Mouse (Mus musculus) spleen, embryonic (tissue): ENCODE measurements at regions not wholly inside any gene's neighbourhood (a gene's known extent, or its start where the extent isn't known, plus 50 kb on each side); places are given as distances from the start of the nearest gene placed in this dataset.

Source experiments
- CTCF ChIA-PET: fragments of 350-600 bp; sonication (Branson Sonifier 250); formaldehyde crosslinking; loops from one replicate; lab custom pipeline; 2022; lab: Charles Lee

DNA sequence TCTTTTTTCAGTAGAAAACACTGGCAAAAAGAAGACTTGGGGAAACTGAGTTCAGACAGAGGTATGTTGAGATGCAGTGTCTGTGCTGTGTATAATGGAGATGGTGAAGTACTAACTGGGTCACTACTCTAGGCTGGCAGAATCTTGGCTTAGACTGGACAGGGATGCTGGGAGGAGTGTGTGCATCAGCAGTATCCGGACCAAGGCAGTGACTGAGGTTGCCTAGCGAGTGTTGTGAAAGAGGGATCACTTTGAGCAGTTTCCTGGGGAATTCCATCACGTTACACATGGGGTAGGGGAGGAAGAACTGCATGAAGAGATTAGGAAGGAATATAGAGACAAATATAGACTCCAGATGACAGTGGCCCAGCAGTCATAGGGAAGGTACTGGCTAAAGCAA lies 87.9 kb upstream of the Itprid2 start:
- CTCF ChIA-PET: no interaction called here

DNA sequence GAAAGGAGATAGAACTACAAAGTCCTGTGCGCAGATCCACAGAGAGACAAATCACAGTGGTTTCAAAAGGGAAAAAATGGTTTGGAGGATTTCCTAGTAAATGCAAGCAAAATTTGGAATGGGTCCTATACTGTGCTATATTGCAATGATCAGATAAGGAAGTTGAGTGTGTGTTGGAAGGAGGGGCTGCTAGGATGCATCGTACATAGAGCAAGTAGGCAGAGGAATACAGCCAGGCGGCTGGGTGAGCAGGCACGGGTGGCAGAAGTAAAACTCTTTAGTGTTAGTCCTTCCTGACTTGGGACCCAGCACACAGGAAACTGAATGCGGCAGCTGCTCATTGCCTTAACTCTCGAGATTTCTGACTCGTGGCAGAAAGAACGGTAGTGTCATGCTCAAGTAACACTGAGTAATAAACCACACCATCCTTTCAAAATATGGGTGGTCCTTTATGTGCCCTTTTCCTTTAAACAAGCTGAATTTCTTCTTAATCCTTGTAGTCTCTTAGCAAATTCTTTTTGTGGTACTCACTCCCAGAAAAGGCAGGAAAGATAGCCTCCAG lies 87.0 kb upstream of the Itprid2 start:
- CTCF ChIA-PET: no interaction called here

DNA sequence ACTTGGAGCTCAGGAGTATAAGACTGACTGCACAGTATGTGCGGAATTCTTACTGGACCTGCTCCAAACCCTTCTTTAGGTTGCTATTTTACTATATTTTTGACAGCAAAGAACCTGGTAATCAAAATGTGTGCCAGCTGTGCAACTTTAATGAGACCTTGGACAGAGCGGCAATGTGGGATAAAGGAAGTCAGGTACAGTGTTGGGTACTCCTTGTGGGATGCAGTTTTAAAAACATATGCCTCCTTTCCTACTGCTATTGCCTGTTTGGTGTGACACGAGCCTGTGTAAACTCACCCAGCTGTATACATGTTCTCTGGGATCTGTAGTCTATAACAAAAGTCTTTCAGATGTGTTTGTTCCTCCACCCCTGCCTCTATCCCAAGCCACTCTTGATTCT lies 85.4 kb upstream of the Itprid2 start:
- CTCF ChIA-PET: no interaction called here

- CTCF ChIA-PET: no interaction called here
Observed at GRCm38 (mm10) chr2:79550432-79550831, 84.7 kb upstream of the Itprid2 start.

DNA sequence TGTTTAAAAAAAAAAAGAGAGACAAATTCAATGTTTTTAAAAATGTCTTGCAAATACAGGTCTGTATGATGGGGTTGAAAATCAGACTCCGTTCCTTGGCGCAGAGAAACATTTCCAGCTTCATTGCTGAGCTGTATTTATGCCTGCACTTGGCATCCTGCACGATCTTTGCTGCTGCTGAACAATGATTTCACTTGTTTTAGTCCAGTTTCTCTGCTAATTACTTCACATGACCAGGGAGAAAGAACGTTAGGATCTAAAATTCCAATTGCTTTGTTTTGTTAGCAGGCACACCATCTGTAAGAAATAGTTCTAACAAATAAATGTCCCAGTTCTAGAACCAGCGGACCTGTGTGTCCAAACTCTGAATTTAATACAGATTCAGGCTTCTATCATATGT lies 82.7 kb upstream of the Itprid2 start:
- CTCF ChIA-PET: no interaction called here

GRCm38 (mm10) chr2:79555395-79555794 lies 79.8 kb upstream of the Itprid2 start:
- CTCF ChIA-PET: no interaction called here

DNA sequence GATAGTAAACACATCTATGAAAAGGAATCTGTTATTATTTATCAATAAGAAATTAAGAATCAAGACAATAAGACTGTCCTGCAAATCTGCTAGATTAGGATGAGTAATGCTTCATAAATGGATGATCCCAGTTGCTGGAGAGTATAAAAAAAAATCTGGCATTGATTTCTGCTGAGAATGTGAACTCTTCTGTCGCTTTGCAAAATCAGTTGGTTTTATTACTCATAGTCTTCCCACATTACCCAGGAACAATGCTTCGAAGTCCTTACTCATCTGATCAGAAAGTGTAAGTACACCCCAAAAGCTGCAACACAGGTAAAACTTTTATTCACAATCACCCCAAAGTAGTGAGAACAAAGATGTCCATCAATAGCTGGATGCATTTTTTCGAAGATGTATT lies 77.8 kb upstream of the Itprid2 start:
- CTCF ChIA-PET: no interaction called here

DNA sequence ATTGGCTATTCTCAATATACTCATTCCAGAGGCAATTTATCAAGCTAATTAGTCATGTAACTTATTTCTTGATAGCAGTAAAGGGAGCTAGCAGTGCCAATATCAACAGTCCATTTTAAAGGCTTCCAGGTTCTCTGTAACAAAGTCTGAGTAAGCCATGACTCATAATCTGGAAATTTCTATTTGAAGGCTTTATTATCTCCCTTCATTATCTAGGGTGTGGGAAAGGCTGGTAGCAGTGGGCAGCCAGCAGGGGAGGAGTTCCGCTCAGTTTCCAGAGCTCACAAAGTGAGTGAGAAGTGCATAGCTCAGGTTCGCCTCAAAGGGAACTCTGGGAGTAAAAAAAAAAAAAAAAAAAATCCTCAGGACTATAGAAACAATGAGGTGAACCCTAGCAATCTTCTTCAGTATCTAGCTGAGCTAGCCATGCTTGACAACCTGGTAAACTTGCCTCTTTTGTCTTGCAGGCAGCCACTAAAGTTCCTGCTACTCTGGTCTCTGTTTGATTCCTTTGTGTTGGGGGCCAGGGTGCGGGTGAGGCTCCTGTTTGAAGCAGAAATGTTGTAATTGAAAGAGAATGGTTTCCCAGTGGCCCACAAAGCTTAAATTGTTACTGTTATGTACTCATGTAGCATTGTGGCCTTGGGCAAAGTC lies 68.7 kb upstream of the Itprid2 start:
- CTCF ChIA-PET: interaction anchor here (0.7 kb wide), 1 partner anchor 114 kb away, joined by 3 read pairs; no protein-coding TSS in a partner anchor

- CTCF ChIA-PET: interaction anchor here (0.6 kb wide), 1 partner anchor 85 kb away, joined by 3 read pairs; no protein-coding TSS in a partner anchor
Observed at GRCm38 (mm10) chr2:79567413-79567934, 67.7 kb upstream of the Itprid2 start.

- CTCF ChIA-PET: no interaction called here
Observed at GRCm38 (mm10) chr2:79569663-79570062, 65.5 kb upstream of the Itprid2 start.

DNA sequence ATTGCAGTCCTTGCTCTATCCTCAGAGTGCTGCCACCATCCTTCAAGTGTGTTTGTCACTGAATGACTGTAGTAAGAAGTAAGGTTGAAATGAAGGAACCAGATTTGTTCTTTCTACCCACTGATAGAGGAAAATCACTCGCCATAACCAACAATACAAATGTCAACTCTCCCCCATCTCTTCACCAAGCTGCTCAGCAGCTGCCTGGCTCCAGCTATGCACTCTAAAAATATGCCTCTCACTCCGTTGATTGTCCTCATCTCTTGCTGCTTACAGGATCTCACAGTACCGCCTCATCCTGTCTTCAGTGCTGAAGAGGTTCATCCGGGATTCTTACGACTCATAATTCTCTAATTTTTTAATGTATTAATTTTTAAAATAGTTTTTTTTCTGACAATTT lies 63.2 kb upstream of the Itprid2 start:
- CTCF ChIA-PET: no interaction called here

DNA sequence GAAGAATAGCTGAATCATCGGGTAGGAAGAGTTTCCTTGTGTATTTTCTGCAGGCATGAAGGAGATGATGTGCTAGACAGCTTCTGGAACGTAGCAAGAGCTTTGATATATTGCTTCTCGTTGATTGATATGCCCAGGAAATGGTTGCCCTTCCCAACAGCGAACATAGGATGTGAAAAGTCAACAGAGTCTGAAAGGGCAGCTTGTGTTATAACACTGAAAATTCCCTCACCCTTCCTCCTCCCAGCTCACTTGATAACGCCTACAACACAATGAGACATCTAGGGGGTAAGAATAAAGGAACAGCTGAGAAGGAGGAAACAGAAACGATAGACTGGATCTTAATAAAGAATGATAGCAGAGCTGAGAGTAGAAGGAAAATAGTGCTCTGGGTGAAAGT lies 60.1 kb upstream of the Itprid2 start:
- CTCF ChIA-PET: no interaction called here

DNA sequence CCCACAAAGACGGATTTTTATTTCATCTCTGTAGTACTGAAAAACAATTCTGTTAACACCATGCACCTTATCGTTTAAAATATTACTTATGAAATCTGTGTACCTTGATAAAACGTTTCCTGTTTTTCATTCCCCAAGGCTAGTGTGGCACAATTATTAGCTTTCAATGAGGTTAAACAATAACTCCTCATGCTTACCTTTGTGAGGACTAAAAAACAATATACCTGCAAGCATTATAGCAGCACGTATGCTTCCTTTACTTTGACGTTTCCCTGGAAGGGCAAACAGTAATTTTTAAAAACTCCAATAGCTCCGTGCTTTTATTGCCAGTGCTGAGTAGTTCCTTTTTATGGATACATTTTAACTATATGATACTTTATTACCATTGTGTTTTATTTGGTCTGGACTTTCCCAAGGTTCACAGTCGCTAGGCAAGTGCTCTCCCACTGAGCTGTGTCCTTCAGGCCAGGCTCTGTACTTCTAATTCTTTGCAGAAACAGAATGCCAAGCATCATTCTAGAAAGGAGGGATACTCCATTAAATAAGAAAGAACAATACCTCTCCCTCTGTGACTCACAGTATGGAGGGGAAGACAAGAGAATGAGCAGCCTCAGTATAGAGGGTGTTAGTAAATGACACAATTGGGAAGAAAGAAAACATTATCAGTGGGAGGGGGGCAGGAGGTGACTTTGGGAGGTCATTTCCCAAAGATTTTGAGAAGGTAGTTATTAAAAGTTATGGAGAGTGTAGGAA lies 50.0 kb upstream of the Itprid2 start:
- CTCF ChIA-PET: no interaction called here
